Mouse (Mus musculus) C2C12 (cell line): ENCODE data around the gene Lifr. TPM values are rescaled to one million over a fixed set of nuclear protein-coding genes. Genes with fewer than 3 reads are reported as not detected.

ENCODE experiments used
- H3K27me3 ChIP-seq: one replicate; pipeline ENCODE4 v1.6.1; 2011; ENCODE audit not compliant: control insufficient read depth, insufficient read depth, insufficient read length
- H3K36me3 ChIP-seq: one replicate; pipeline ENCODE4 v1.6.1; 2011; ENCODE audit not compliant: control insufficient read depth, insufficient read depth
- H3K4me3 ChIP-seq: one replicate; pipeline ENCODE4 v1.5.1; 2011; ENCODE audit warnings: mild to moderate bottlenecking, control low read depth; ENCODE audit not compliant: poor library complexity, insufficient read depth, severe bottlenecking
- H3K79me2 ChIP-seq: one replicate; pipeline ENCODE4 v1.6.1; 2011; ENCODE audit not compliant: control insufficient read depth, insufficient read depth
- H3K79me3 ChIP-seq: one replicate; pipeline ENCODE4 v1.6.1; 2011; ENCODE audit warnings: low read depth, control low read depth
- H3ac ChIP-seq: one replicate; pipeline ENCODE3; 2011; ENCODE audit warnings: low read depth; ENCODE audit not compliant: control insufficient read depth, insufficient read length
- CEBPB ChIP-seq: IDR thresholded peaks from one replicate; pipeline ENCODE4 v1.6.1; 2011; ENCODE audit warnings: low read depth, mild to moderate bottlenecking, control low read depth, moderate library complexity
- CTCF ChIP-seq: IDR thresholded peaks from one replicate; pipeline ENCODE4 v1.5.1; 2011; ENCODE audit not compliant: control insufficient read depth, insufficient read depth, insufficient read length
- FOSL1 ChIP-seq: IDR thresholded peaks from one replicate; pipeline ENCODE4 v1.8.0; 2011; ENCODE audit warnings: mild to moderate bottlenecking, low read length; ENCODE audit not compliant: poor library complexity, insufficient read depth, severe bottlenecking
- MAX ChIP-seq: IDR thresholded peaks from one replicate; pipeline ENCODE4 v1.6.1; 2011; ENCODE audit warnings: mild to moderate bottlenecking, control low read depth
- MYOD1 ChIP-seq: IDR thresholded peaks from one replicate; pipeline ENCODE4 v1.6.1; 2011; ENCODE audit warnings: low read depth; ENCODE audit not compliant: control insufficient read depth, insufficient read length
- MYOG ChIP-seq: IDR thresholded peaks from one replicate; pipeline ENCODE4 v1.6.1; 2011; ENCODE audit not compliant: control insufficient read depth, insufficient read length; ENCODE audit errors: extremely low read depth
- USF1 ChIP-seq: IDR thresholded peaks from one replicate; pipeline ENCODE4 v1.6.1; 2011; ENCODE audit warnings: low read depth, mild to moderate bottlenecking, control low read depth, moderate library complexity
- polyA plus RNA-seq: library from polyadenylated mRNA; unstranded; fragments of >200 nt; fragmentation: generic; extraction: Trizol; gene quantifications from one replicate; pipeline ENCODE4 v1.2.1, GENCODE M21; 2012; ENCODE audit warnings: missing spikeins

Gene Lifr
- polyA plus RNA-seq, 1 experiment: 15.2 TPM

DNA sequence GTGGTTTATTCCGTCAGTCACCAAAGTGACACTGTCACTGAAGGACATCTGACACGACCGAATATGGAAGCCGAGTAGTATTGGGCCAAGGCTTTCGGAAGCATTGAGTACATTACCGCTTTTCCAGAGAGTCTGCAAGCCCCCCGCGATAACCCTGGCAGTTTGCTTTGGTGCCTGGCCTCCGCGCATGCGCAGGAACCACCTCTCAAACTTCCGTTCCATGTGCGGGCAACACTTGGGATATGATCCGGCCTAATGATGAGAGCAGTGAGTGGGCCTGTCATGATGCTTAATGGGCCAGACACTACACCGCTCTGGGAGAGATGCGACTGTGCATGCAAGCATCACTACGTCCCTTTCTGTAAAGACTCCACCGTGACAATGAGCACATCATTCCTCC is 59.4 kb downstream of the Lifr start:
- TF ChIP-seq MYOG (no peak), FOSL1 (no peak), USF1 (no peak), CTCF (no peak), CEBPB (no peak), MAX (no peak), MYOD1 (no peak)
- no peaks in the 10 kb centered on the region for H3K27me3 ChIP-seq
- H3K36me3 ChIP-seq: no peaks in the 10 kb centered on the region
- peaks cover 12% of the 10 kb centered on the region for H3K79me2 ChIP-seq
- no peak overlapping the region for H3ac ChIP-seq
- no peak overlapping the region for H3K4me3 ChIP-seq
- H3K79me3 ChIP-seq: no peaks in the 10 kb centered on the region

DNA sequence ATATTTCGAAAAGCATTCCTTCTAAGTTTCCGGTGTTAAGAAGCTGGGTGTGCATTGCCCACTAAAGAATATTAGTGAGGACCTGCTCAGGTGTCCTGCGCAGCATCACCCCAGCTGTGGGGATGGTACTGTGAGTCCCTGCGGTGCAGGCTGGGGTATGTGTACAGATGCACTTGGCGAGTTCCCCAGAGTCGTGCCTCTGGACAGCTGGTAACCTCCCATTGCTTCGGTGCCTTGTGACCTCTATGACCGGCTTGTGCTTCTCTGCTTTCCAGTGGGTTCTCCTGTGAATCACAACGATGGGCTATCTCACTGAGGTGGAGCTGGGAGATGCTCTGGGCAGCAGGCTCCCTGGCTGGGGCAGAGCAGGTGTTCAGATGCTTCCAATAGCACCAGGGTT is 60.2 kb downstream of the Lifr start:
- TF ChIP-seq USF1 (no peak), CTCF (no peak), MYOD1 (no peak), FOSL1 (no peak), MAX (no peak), MYOG (no peak), CEBPB (no peak)
- H3K79me2 ChIP-seq: peaks cover 12% of the 10 kb centered on the region
- H3K36me3 ChIP-seq: no peaks in the 10 kb centered on the region
- no peak overlapping the region for H3K4me3 ChIP-seq
- no peak overlapping the region for H3ac ChIP-seq
- no peaks in the 10 kb centered on the region for H3K27me3 ChIP-seq
- H3K79me3 ChIP-seq: no peaks in the 10 kb centered on the region

- TF ChIP-seq FOSL1 (no peak), USF1 (no peak), CEBPB (no peak), MYOG (no peak), CTCF (no peak), MYOD1 (no peak), MAX (no peak)
- Histone ChIP-seq H3K27me3 (no peaks in the 10 kb centered on the region), H3K36me3 (peaks cover 3% of the 10 kb centered on the region), H3K79me3 (no peaks in the 10 kb centered on the region), H3K4me3 (no peak overlapping the region), H3K79me2 (peaks cover 12% of the 10 kb centered on the region), H3ac (no peak overlapping the region)
Measured at GRCm38 (mm10) chr15:7152116-7152760, 61.8 kb downstream of the Lifr start.

- TF ChIP-seq MYOD1 (no peak), USF1 (no peak), FOSL1 (no peak), MAX (no peak)
- Histone ChIP-seq H3K27me3 (no peaks in the 10 kb centered on the region), H3ac (no peak overlapping the region), H3K79me3 (no peaks in the 10 kb centered on the region), H3K4me3 (no peak overlapping the region), H3K36me3 (peaks cover 3% of the 10 kb centered on the region), H3K79me2 (no peaks in the 10 kb centered on the region)
Measured at GRCm38 (mm10) chr15:7154010-7154736, 63.8 kb downstream of the Lifr start.

- TF ChIP-seq MAX (no peak), CTCF (no peak), USF1 (no peak), MYOD1 (no peak), MYOG (no peak), CEBPB (no peak), FOSL1 (no peak)
Measured at GRCm38 (mm10) chr15:7154737-7155090, 64.3 kb downstream of the Lifr start.

More at GRCm38 (mm10) chr15:7154737-7155090, 64.3 kb downstream of the Lifr start:
- H3K79me3 ChIP-seq: no peaks in the 10 kb centered on the region
- no peaks in the 10 kb centered on the region for H3K27me3 ChIP-seq
- H3ac ChIP-seq: no peak overlapping the region
- H3K79me2 ChIP-seq: no peaks in the 10 kb centered on the region
- H3K36me3 ChIP-seq: peaks cover 3% of the 10 kb centered on the region
- no peak overlapping the region for H3K4me3 ChIP-seq
